Mouse (Mus musculus): Measurements from ENCODE around the gene Scnn1a. TPM values are rescaled to one million over a fixed set of nuclear protein-coding genes. Genes with fewer than 3 reads are reported as not detected.
"Not testable (repeated sequence)": the region's sequence is repeated elsewhere in the genome, so short reads cannot be mapped to it uniquely, and the experiment has no call there.

Scnn1a gene
- polyA plus RNA-seq, 1 experiment from 2014 or later, result 0.44 TPM

DNA sequence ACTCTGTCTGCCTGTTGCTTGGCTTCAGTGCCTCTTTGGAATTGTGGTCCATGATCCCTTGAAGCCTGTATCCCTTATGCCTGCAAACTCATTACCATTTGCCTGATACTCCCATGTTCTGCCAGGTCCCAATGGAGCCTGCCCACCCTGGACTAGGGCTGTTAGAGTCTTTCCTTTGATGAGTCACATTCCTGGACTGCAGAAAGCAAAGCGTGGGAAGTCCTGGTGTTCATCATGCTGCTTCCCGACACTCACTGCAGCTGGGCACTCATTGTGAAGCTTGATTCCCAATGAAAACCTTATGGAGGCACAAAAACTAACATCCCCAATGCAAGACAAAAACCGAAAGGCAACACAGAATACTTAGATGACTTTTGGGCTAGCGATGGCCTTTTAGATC lies 29.1 kb upstream of the Scnn1a start:
- H3K9ac ChIP-seq (replicated peaks), result no peak overlapping the region
- no peaks in the 10 kb centered on the region for H3K36me3 ChIP-seq
- H3K4me1 ChIP-seq, result 0 out of 2 replicates have a peak, but pooled peaks cover 2% of the 10 kb centered on the region
- H3K27ac ChIP-seq (replicated peaks), result no peak overlapping the region
- H3K4me3 ChIP-seq (replicated peaks), result no peak overlapping the region
- ATAC-seq (ENCODE audit: low FRiP score), result no peak
- no peaks in the 10 kb centered on the region for H3K27me3 ChIP-seq (replicated peaks)
- WGBS, result 83% methylated on average over 4 of the region's 4 CpGs
- no peak overlapping the region for H3K4me2 ChIP-seq
- H3K9me3 ChIP-seq (replicated peaks), result no peaks in the 10 kb centered on the region

DNA sequence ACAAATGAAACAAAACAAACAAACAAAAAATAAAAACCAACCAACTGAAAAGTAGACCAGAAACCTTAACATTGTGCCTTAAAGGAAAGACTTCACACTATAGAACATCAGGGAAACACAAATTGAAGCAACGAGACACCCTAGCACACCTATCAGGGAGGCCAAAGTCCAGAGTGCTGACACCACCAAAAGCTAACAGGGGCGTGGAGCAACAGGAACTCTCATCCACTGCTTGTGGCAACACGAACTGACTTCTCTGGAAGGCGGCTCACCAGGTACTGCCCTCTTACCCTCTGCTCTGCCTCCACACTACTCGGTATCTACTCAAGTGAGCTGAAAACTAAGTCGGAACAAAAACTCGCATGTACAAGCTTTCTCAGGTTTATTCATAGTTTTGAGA lies 28.2 kb upstream of the Scnn1a start:
- ATAC-seq (ENCODE audit: low FRiP score), result no peak
- H3K9me3 ChIP-seq (replicated peaks), result no peaks in the 10 kb centered on the region

DNA sequence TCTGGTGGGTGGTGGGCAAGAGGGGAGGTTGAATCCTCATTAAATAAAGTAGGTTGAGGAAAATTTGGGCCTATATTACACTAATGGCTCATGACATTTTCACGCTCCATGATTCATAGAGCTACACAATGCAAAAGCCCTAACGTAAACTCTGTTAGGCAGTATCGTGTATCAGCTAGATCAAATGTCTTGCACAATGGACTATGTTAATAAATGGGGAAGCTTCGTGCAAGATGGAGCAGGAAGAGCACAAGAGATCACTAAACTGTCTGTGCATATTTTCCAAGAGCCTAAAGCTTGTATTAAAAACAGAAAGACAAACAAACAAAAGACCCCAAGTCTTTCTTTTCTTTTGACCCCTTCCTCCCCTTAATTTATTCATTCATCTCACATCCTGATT lies 26.4 kb upstream of the Scnn1a start:
- Histone ChIP-seq H3K4me2 (no peak overlapping the region), H3K9ac (replicated peaks) (no peak overlapping the region), H3K27me3 (replicated peaks) (no peaks in the 10 kb centered on the region), H3K4me3 (replicated peaks) (no peak overlapping the region), H3K36me3 (no peaks in the 10 kb centered on the region), H3K4me1 (no peaks in the 10 kb centered on the region), H3K9me3 (replicated peaks) (no peaks in the 10 kb centered on the region), H3K27ac (replicated peaks) (no peak overlapping the region)
- WGBS, result 86% methylated on average over 4 of the region's 4 CpGs
- ATAC-seq (ENCODE audit: low FRiP score), result no peak

More for the DNA sequence above, 28.2 kb upstream of the Scnn1a start:
- 0 out of 2 replicates have a peak, but pooled peaks cover 2% of the 10 kb centered on the region for H3K4me1 ChIP-seq
- no peaks in the 10 kb centered on the region for H3K27me3 ChIP-seq (replicated peaks)
- no peak overlapping the region for H3K27ac ChIP-seq (replicated peaks)
- no peak overlapping the region for H3K4me2 ChIP-seq
- no peak overlapping the region for H3K4me3 ChIP-seq (replicated peaks)
- WGBS, result 93% methylated on average over 7 of the region's 7 CpGs
- H3K36me3 ChIP-seq, result no peaks in the 10 kb centered on the region
- no peak overlapping the region for H3K9ac ChIP-seq (replicated peaks)

DNA sequence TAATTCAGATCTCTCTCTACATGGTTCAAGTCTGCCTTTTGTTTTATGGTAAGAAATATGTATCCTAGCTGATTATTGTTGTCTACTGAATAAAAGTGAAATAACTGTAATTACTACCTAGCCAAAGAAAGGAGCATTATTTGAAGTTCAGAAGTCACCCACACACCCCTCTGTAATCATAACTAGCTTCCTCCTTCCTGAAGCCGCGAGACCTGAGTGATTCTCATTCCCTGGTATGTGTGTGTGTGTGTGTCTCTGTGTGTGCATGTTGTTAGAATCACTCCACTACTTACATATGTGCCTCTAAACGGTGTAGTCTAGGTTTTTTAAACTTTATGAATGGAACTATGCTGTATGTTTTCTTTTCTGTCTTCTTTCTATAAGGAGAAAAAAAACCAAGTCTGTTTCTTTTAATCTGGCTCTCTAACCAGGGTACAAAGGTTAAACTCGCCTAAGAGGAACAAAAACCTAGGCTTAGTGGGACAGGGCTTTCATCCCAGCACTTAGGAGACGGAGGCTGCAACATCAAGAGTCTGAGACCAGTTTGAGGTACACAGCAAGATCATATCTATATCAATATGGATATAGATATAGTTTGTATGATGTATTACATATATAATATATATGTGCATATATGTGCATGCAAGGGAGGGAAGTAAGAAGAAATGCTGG lies 23.2 kb upstream of the Scnn1a start:
- 82% methylated on average over 5 of the region's 5 CpGs for WGBS
- no peaks in the 10 kb centered on the region for H3K36me3 ChIP-seq
- no peak overlapping the region for H3K4me3 ChIP-seq (replicated peaks)
- H3K9me3 ChIP-seq (replicated peaks), result no peaks in the 10 kb centered on the region
- H3K9ac ChIP-seq (replicated peaks), result no peak overlapping the region
- H3K27ac ChIP-seq (replicated peaks), result no peak overlapping the region
- no peak for ATAC-seq (ENCODE audit: low FRiP score)
- no peaks in the 10 kb centered on the region for H3K4me1 ChIP-seq
- no peak overlapping the region for H3K4me2 ChIP-seq
- H3K27me3 ChIP-seq (replicated peaks), result no peaks in the 10 kb centered on the region

DNA sequence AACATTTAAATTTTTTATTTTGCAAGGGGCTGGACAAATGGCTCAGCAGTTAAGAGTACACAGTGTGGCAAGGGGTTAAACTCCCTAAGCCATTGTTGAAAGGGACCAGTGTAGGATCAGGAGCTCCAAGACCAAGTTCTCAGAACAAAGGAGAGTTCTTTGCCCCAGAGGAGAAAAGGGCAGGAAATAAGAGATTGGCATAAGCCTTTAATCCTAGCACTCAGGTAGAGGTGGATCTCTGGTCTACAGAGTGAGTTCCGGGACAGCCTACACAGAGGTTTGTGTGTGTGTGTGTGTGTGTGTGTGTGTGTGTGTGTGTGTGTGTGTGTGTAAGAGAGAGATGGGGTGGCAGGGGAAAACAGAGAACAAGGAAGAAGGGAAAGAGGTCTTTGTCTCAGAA lies 19.5 kb upstream of the Scnn1a start:
- Histone ChIP-seq H3K27me3 (replicated peaks) (no peaks in the 10 kb centered on the region), H3K4me3 (replicated peaks) (no peak overlapping the region), H3K36me3 (no peaks in the 10 kb centered on the region), H3K4me1 (no peaks in the 10 kb centered on the region), H3K9ac (replicated peaks) (no peak overlapping the region), H3K4me2 (no peak overlapping the region), H3K27ac (replicated peaks) (no peak overlapping the region), H3K9me3 (replicated peaks) (no peaks in the 10 kb centered on the region)
- 82% methylated on average over 1 of the region's 1 CpGs for WGBS
- ATAC-seq (ENCODE audit: low FRiP score), result no peak

DNA sequence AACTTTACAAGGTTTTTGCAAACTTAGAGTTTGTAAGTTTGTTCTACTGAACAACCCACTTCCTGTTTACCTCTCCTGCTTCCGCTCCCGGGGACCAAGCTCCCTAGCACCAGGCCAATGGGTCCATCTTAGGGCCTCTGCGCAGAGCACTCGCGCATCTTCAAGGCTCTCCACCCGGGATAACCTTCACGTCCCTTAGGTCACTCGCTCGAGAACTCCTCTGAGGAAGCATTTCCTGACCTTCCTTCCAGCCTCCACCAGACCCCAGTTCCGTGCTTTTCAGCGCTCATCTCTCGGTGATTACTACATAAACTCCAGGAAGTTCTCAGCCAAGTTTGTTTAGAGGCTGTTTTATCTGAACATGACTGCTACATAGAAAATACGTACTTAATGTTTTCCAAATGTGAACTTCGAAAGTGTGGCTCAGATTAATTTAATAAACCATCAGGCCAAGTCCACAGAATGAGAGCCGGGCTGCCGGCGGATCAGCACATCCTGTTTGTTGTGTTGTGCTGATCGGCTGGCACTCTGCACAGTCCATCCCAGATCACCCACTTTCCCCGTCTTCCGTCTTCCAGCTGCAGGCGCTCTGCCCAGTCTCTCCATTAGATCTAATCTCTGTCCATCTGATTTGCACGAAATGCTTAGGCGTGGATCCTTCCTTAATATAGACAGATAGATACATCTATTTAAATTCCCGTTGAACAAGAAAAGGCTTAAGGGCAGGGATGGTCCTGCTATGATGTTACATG lies 18.1 kb upstream of the Scnn1a start:
- H3K9me3 ChIP-seq (replicated peaks), result no peaks in the 10 kb centered on the region
- no peak overlapping the region for H3K4me2 ChIP-seq
- no peaks in the 10 kb centered on the region for H3K4me1 ChIP-seq
- no peaks in the 10 kb centered on the region for H3K36me3 ChIP-seq
- ATAC-seq (ENCODE audit: low FRiP score), result no peak
- H3K9ac ChIP-seq (replicated peaks), result no peak overlapping the region
- H3K27me3 ChIP-seq (replicated peaks), result no peaks in the 10 kb centered on the region
- H3K27ac ChIP-seq (replicated peaks), result no peak overlapping the region
- no peak overlapping the region for H3K4me3 ChIP-seq (replicated peaks)
- WGBS, result 88% methylated on average over 24 of the region's 24 CpGs

DNA sequence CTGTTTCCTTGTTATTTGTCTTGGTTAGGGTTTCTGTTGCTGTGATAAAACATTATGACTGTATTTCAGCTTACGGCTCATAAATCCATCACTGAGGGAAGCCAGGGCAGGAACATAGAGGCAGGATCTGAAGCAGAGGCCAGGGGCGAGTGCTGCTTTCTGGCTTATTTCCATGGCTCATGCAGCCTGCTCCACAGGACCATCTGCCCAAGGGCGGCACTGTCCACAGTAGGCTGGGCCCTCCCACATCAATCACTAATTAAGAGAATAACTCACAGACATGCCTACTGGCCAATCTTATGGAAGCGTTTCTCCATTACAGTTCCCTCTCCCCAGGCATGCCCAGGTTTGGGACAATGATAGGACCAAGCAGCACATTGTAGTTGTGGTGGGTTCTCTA lies 17.2 kb upstream of the Scnn1a start:
- H3K4me2 ChIP-seq, result no peak overlapping the region
- H3K9me3 ChIP-seq (replicated peaks), result no peaks in the 10 kb centered on the region
- H3K4me1 ChIP-seq, result no peaks in the 10 kb centered on the region
- H3K27ac ChIP-seq (replicated peaks), result no peak overlapping the region
- H3K36me3 ChIP-seq, result no peaks in the 10 kb centered on the region
- ATAC-seq (ENCODE audit: low FRiP score), result no peak
- no peak overlapping the region for H3K4me3 ChIP-seq (replicated peaks)
- 63% methylated on average over 4 of the region's 4 CpGs for WGBS
- no peaks in the 10 kb centered on the region for H3K27me3 ChIP-seq (replicated peaks)
- no peak overlapping the region for H3K9ac ChIP-seq (replicated peaks)

DNA sequence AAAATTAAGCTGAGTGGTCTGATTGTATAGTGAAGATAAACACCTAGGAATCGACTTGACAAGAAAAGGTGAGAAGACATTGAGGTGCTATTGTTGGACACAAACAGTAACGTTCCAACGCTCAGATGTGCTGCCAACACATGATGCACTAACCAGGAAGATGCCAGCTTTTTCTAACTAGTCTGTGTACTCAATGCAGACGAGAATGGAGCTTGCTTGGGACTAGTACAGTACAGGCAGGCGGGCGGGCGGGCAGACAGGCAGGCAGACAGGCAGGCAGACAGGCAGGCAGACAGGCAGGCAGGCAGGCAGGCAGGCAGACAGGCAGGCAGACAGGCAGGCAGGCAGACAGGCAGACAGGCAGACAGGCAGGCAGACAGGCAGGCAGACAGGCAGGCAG lies 16.1 kb upstream of the Scnn1a start:
- not testable (repeated sequence) for H3K4me1 ChIP-seq; H3K27ac ChIP-seq (replicated peaks); H3K9me3 ChIP-seq (replicated peaks); H3K4me3 ChIP-seq (replicated peaks); H3K4me2 ChIP-seq; H3K9ac ChIP-seq (replicated peaks); H3K27me3 ChIP-seq (replicated peaks); ATAC-seq (ENCODE audit: low FRiP score); H3K36me3 ChIP-seq
- whole genome bisulfite sequencing, result 92% methylated on average over 7 of the region's 7 CpGs

DNA sequence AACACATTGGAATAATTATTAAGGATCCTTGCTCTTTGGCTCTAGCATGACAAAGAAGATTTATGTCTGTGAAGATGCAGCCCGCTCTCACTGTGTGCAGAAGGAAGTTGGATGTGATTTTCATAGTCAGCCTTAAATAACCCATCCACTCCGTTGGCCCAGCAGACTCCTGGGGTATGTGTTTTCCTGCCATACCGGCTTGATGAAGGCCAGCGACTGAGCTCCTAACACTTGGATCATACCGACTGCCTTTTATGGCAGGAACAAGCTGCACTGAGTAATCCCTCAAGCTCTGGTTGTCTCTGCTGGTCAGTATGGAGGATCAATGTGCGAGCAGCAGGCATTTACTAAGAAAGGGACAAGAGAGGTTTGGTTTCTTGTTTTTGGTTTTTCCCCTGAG lies 15.0 kb upstream of the Scnn1a start:
- no peak for ATAC-seq (ENCODE audit: low FRiP score)
- Histone ChIP-seq H3K4me3 (replicated peaks) (no peak overlapping the region), H3K4me2 (no peak overlapping the region), H3K27me3 (replicated peaks) (no peaks in the 10 kb centered on the region), H3K9ac (replicated peaks) (no peak overlapping the region), H3K27ac (replicated peaks) (no peak overlapping the region), H3K36me3 (no peaks in the 10 kb centered on the region), H3K9me3 (replicated peaks) (no peaks in the 10 kb centered on the region), H3K4me1 (no peaks in the 10 kb centered on the region)
- WGBS, result 85% methylated on average over 6 of the region's 6 CpGs

DNA sequence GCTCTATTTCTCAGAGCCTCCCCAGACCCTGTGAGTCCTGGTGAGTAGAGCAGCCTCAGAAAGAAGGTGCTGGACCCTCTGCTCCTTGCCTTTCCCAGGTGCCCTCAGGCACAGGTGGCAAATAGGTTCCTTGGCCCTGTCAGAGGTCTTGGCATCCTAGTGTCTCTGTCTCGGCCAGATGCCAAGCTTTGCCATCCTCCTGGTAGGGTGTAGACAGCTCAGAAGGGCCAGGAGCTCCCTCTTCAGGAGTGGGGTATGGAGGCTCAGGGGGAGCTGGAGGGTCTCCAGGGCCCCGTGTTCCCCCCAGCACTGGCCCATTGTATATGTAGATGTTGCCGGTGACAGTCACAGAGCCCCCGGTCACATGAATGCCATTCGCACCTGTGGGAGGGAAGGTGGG lies 13.4 kb upstream of the Scnn1a start:
- ATAC-seq (ENCODE audit: low FRiP score), result no peak
- H3K9me3 ChIP-seq (replicated peaks), result no peaks in the 10 kb centered on the region
- 91% methylated on average over 5 of the region's 5 CpGs for WGBS
- H3K4me2 ChIP-seq, result no peak overlapping the region
- no peak overlapping the region for H3K9ac ChIP-seq (replicated peaks)
- no peaks in the 10 kb centered on the region for H3K36me3 ChIP-seq
- no peak overlapping the region for H3K27ac ChIP-seq (replicated peaks)
- H3K4me3 ChIP-seq (replicated peaks), result no peak overlapping the region
- H3K27me3 ChIP-seq (replicated peaks), result no peaks in the 10 kb centered on the region
- H3K4me1 ChIP-seq, result no peaks in the 10 kb centered on the region

DNA sequence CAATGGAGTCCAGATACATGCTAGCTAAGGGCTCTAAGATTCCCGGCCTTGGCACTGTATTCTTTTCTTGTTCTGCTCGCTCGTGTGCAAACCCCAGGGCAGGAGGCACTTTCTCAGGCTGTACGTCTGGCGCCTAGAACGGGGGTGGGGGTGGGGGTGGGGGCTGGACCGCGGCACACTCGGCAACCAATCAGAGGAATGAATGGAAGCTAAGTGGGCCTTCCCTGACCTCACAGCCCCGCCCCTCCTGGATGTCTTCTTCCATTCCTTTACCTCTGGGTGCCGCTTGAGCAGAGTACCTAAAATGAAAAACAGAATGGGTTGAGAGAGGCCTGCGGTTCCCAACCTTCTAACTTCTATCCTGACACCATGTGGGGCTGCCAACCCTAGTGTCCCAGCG lies 11.5 kb upstream of the Scnn1a start:
- Histone ChIP-seq H3K36me3 (no peaks in the 10 kb centered on the region), H3K9ac (replicated peaks) (no peak overlapping the region), H3K4me3 (replicated peaks) (no peak overlapping the region), H3K27ac (replicated peaks) (no peak overlapping the region), H3K9me3 (replicated peaks) (no peaks in the 10 kb centered on the region), H3K4me1 (peaks cover 12% of the 10 kb centered on the region), H3K27me3 (replicated peaks) (no peaks in the 10 kb centered on the region), H3K4me2 (no peak overlapping the region)
- ATAC-seq (ENCODE audit: low FRiP score), result no peak
- 13% methylated on average over 13 of the region's 13 CpGs for WGBS

DNA sequence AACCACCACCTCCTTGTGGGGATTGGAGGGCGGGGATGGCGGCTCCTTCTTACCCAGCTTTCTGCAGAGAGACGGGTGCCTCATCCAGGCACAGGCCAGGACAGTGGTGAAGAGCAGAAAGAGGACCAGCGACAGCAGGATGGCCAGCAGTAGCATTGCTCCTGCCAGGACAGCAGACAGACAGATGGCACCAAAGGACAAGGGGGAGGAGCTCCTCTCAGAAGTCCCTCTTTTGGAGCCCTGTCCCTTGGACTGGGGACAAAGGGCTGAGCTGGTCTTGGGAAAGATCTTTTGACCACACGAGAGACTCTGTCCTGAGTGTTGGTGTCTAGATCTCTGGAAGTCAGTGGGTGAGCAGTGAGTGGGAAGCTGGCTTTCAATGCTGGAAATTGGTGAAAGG lies 11.1 kb upstream of the Scnn1a start:
- H3K9me3 ChIP-seq (replicated peaks), result no peaks in the 10 kb centered on the region
- no peak for ATAC-seq (ENCODE audit: low FRiP score)
- H3K36me3 ChIP-seq, result no peaks in the 10 kb centered on the region
- H3K4me1 ChIP-seq, result peaks cover 17% of the 10 kb centered on the region
- H3K27me3 ChIP-seq (replicated peaks), result no peaks in the 10 kb centered on the region
- WGBS, result 28% methylated on average over 5 of the region's 5 CpGs
- no peak overlapping the region for H3K4me3 ChIP-seq (replicated peaks)
- no peak overlapping the region for H3K27ac ChIP-seq (replicated peaks)
- no peak overlapping the region for H3K4me2 ChIP-seq
- H3K9ac ChIP-seq (replicated peaks), result no peak overlapping the region

Data from neural tube, embryonic 15.5 days (tissue).